Mouse (Mus musculus): ENCODE results near the gene Zmynd11.
"Not testable (repeated sequence)": the region's sequence is repeated elsewhere in the genome, so short reads cannot be mapped to it uniquely, and the experiment has no call there.

Gene Zmynd11

DNA sequence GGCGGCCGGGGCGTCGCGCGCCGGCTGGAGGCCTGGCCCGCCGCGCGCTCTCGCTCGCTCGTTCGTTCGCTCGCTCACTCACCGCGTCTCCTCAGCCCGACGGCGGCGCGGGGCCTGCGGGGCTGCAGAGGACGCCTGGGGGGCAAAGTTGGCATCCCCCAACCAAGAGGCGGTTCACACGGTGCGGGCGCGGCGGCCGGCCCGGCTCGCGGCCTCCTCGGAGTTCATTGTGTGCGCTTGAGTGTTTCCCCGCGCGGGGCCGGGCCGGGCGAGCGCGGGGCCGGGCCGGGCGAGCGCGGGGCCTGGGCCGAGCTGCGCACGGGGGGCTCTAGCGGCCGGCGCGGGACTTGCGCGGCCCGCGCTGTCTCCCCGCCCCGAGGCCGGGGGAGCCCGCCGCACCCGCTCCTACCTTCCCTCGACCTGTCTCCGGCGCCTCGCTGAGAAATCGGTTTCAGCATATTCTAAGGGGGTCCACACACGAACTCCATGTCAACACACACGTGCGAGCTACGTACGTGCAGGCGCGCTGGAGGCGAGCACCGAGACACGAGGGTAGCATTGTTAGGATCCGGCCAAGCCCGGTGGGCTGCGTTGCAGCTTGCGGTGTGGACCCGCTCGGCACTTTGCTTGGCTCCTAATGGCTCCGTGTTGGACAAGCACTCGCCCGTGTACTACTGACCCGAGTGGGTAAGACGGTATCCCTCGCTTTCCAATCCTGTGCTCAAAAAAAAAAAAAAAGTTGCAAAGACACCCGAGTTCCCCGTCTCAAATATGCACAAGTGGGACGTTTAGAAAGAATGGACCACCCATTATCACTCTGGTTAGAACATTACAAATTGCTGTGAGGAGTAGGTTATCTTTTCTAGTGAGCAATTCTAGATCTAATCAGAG lies at the start of gene Zmynd11:
Gene Zmynd11, minus strand, starts transcription at position 685 of the 891 bp plus-strand sequence.
- DNase-seq (ENCODE audit: low spot score in 2 of 2), result peak; percentile 40 to 58

- no peak for DNase-seq (ENCODE audit: low spot score in 2 of 2)
These were observed 30.9 kb upstream of the Zmynd11 start for GRCm38 (mm10) chr13:9795889-9796631.

- DNase-seq (ENCODE audit: low spot score in 2 of 2), result no peak
These were observed 20.9 kb upstream of the Zmynd11 start for GRCm38 (mm10) chr13:9786050-9786449.

GRCm38 (mm10) chr13:9783717-9784116 lies 18.6 kb upstream of the Zmynd11 start:
- DNase-seq (ENCODE audit: low spot score in 2 of 2), result no peak

- no peak for DNase-seq (ENCODE audit: low spot score in 2 of 2)
These were observed 10.8 kb upstream of the Zmynd11 start for GRCm38 (mm10) chr13:9775901-9776300.

DNA sequence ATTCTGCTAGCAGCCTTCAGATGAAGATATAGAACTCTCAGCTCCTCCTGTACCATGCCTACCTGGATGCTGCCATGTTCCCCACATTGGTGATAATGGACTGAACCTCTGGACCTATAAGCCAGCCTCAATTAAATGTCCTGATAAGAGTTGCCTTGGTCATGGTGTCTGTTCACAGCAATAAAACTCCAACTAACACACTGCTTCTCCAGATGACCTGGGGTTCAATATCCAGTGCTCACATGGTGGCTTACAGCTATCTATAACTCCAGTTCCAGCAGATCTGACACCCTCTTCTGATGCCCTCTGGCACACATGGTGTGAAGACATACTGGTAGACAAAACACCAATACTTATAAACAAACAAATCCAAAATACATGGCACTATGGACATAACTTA lies 8.9 kb upstream of the Zmynd11 start:
- no peak for DNase-seq (ENCODE audit: low spot score in 2 of 2)

DNA sequence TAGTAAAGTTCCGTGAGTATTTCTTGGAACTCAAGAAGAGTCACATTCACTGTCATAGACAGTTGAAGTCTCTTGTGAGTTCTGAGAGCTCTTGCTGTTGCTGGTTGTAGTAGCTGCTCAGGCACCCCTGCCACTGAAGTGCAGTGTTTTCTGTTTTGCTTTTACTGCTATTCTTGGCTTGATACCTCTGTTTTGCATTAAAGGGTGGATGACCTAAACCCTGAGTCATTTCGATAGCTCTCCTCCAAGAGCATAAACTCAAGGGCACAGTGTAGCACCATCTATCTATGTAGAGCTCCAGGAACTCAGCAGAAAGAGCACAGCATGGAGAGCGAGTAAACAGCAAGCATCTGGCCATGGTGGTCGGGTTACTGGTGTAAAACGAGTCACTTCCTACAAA lies 2.1 kb upstream of the Zmynd11 start:
- DNase-seq (ENCODE audit: low spot score in 2 of 2), result no peak

DNA sequence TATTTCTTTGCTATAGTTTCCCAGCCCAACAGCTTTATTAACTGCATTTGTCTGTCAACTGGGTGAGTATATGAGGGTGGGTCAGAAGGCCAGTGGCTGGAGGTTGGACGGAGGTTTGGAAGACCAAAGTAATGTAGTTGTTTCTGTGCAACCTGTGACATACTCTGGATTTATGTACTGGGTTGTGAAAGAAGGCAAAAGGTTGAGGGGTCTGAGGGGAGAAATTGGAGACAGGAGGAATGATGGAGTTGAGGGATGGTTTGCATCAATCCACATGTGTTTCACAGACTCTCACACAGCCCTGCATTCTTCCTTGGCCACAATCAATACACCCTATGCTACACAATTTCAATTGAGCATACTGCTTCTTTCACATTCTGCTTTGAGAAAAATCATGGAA lies 1.4 kb upstream of the Zmynd11 start:
- DNase-seq (ENCODE audit: low spot score in 2 of 2), result no peak

DNA sequence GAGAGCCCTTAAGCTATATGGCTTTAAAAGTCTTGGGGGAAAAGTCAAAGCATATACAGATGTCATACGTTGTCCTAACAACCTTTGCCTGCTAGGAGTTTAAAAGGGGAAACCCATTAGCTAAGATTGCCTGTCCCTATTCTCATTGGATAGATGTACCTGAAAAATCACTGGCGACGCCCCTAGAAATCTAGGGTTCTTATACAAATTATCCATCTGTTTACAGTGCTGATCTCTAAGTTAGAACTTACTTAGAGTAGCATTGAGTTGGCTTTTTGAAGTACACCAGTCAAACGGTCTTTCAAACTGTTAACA lies 364 bp upstream of the Zmynd11 start:
- DNase-seq (ENCODE audit: low spot score in 2 of 2), result no peak

GRCm38 (mm10) chr13:9763828-9764645 lies 1.1 kb downstream of the Zmynd11 start:
- DNase-seq (ENCODE audit: low spot score in 2 of 2), result peak in 1 of 2 experiments; percentile 69

- DNase-seq (ENCODE audit: low spot score in 2 of 2), result no peak
These were observed 1.9 kb downstream of the Zmynd11 start for GRCm38 (mm10) chr13:9763100-9763827.

DNA sequence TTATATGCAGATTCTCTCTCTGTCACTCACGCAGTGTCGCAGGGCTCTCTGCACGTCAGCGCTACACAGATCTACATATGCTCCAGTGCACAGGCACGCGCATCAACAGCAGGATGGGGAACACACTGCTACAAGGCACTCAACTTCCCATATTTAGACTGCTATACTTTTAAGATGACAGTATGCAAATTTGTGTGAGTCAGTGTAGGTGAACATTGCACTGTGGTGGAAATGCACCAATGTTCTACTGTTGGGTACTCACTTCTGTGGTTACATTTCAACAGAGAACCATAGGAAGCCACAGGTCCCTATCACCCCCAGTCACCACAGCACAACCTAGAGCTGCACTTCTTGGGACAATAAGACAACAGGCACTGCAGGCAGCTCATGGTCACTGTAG lies 5.1 kb downstream of the Zmynd11 start:
- DNase-seq (ENCODE audit: low spot score in 2 of 2), result no peak

DNA sequence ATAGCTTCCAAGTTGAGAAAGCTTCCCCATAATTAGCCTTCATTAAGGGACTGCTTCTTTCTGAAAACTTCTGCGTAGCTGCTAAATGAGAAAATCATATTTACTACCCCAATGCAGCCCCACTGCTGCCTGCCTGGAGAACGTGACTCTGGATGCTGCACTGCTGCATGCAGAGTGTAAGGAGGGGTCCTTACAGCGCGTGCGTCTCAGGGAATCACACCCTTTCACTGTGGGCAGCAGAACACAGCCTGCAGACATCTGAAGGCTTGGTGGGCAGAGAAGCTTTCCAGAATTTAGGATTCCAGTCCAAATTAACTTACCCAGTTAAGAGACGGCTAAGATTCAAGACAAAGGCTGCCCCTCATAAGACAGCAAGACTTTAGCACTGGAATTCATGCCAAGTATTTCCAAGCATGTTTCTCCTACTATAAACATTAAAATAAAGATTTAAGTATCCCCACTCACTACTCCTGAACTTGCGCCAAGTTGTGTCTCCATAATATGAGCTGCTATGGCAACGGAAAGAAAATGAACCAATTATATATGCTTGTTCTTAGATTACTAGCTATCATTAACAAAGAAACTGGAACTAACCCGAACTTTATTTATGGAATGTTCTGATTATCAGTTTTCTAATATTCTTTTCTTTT lies 7.2 kb downstream of the Zmynd11 start:
- no peak for DNase-seq (ENCODE audit: low spot score in 2 of 2)

DNA sequence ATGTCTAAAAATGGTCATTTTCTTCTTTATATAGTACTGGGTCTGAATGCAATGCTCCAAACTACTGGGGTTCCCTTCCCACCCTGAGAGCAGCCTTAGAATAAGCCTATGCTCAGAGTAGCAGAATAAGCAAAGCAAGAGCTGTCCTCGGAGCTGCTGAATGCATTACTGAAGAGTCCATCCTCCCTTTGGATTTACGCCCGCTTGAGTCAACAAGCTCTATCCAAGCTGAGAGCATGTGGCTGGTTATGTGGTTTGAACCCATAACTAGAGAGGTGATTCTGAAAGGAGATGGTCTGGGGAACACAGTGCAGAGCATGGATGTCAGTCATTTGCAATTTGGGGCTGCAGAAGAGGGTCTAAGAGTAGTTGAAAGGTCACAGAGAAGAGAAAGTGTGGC lies 11.4 kb downstream of the Zmynd11 start:
- no peak for DNase-seq (ENCODE audit: low spot score in 2 of 2)

DNA sequence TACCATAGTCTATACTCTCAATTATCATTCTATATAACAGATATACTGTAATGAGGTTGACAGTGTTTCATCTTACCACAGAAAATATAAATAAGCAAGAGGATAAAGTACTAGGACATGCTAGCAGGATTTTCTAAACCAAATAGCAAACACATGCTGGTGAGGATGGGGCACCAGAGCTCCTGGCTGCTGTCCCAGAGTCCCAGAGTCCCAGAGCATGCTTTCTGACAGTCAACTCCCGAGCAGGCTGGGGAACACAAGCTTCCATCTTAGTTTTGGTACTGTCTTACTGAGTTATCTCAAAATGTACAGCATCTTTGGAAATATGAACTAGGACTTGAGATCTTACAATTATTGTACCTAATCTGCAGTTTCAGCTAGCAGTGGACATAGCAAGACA lies 14.8 kb downstream of the Zmynd11 start:
- DNase-seq (ENCODE audit: low spot score in 2 of 2), result no peak

- no peak for DNase-seq (ENCODE audit: low spot score in 2 of 2)
These were observed 15.3 kb downstream of the Zmynd11 start for GRCm38 (mm10) chr13:9749796-9750195.

- DNase-seq (ENCODE audit: low spot score in 2 of 2), result no peak
These were observed 26.9 kb downstream of the Zmynd11 start for GRCm38 (mm10) chr13:9738190-9738589.

- DNase-seq (ENCODE audit: low spot score in 2 of 2), result no peak
These were observed 28.1 kb downstream of the Zmynd11 start for GRCm38 (mm10) chr13:9737024-9737423.

DNA sequence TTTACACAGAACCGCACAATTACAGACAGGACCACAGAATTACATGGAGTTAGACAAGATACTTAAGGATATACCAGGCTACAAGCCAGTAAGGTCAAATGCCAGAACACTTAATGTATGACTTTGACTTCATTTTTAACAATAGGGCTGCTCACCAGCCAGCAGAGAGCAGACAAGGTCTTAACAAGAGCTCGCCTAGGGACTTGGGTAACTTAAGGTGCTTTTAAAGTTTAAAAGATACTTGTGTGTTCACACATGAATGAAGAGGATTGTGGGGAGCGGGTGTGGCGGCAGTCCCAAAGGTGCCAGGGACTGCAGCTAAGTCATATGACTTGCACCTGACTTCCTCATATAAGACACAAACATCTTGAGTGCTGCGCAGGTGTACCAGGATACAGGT lies 32.9 kb downstream of the Zmynd11 start:
- not testable (repeated sequence) for DNase-seq (ENCODE audit: low spot score in 2 of 2)

- no peak for DNase-seq (ENCODE audit: low spot score in 2 of 2)
These were observed 36.1 kb downstream of the Zmynd11 start for GRCm38 (mm10) chr13:9729073-9729472.

- no peak for DNase-seq (ENCODE audit: low spot score in 2 of 2)
These were observed 49.9 kb downstream of the Zmynd11 start for GRCm38 (mm10) chr13:9715224-9715623.

Measured in frontal cortex, postnatal 10 days (tissue).